Mouse (Mus musculus): ENCODE measurements around the gene Smad3.

DNA sequence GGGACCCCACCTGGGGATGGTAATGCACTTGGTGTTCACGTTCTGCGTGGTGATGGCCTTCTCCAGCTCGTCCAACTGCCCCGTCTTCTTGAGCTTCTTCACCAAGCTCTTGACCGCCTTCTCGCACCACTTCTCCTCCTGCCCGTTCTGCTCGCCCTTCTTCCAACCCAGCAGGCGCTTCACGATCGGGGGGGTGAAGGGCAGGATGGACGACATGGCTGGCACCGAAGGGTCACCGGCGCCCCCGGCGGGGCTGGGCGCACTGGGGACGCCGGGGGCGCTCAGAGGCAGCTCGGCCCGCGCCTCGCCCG lies 377 bp downstream of the Smad3 start:
- TF ChIP-seq CTCF (IDR thresholded peaks at IDR 0.05; ENCODE audit: insufficient read depth, low read depth, low read length) (no peak), POLR2A (IDR thresholded peaks at IDR 0.05; ENCODE audit: insufficient read depth, low read depth, low read length) (no peak)
